10 mouse cellular contexts compared by ENCODE assay signal in the genomic region with DNA sequence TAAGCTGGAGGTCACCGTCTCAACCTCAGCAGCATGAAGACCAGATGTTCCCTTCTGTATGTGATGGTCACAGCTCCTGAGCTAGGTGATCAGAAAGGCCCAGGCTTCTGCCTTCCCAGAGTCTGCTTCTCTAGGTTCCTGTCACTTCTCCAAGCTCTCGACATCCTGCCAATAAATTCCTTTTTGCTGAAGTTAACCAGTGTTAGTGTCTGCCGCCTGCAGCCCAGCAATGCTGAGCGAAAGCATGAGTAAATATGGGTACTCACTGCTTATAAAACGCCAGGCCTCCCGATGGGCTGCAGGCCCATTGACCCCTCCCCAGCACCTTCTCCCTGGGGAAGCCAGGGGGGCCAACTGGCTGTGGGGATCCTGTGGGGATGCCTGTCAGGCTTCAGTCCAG.
A peak's percentile ranks its signal among the peaks of the same experiment; 100 is the strongest.
DNase-seq lines count a peak whose midpoint lies in the region; ATAC-seq lines count a peak whose summit lies in the region.
"Had no signal": no experiment of that assay in that cellular context is flagged by ENCODE, and none has a peak within 500 bp of the region (broad histone marks: within the 10 kb centered on the region; RNA-seq: fewer than 3 reads in every experiment).

No protein-coding gene starts in this region.

- peaks cover 23% of the 10 kb centered on the region for H3K27me3 ChIP-seq in forebrain, embryonic 10.5 days (ENCODE audit: poor library complexity, severe bottlenecking)
- no peaks in the 10 kb centered on the region for H3K27me3 ChIP-seq in forebrain, embryonic 11.5 days (ENCODE audit: control insufficient read depth, insufficient read depth, low read length)
- H3K27me3 ChIP-seq: liver, embryonic 13.5 days had no signal

- H3K4me1 ChIP-seq in forebrain, embryonic 10.5 days = peaks cover 86% of the 10 kb centered on the region
- peaks cover 6% of the 10 kb centered on the region; the same call in 1 of the 2 replicates for H3K4me1 ChIP-seq in forebrain, embryonic 11.5 days (replicated peaks; ENCODE audit: control insufficient read depth, insufficient read depth, low read length)

- no peaks in the 10 kb centered on the region for H3K9me3 ChIP-seq in forebrain, embryonic 10.5 days
- no peaks in the 10 kb centered on the region for H3K9me3 ChIP-seq in forebrain, embryonic 11.5 days (ENCODE audit: control insufficient read depth, low read length)
- H3K9me3 ChIP-seq: liver, embryonic 13.5 days had no signal

- H3K4me2 ChIP-seq in forebrain, embryonic 11.5 days (ENCODE audit: low read depth, low read length, severe bottlenecking) = no peak overlapping the region
- H3K4me2 ChIP-seq: liver, embryonic 13.5 days had no signal

- no peaks in the 10 kb centered on the region for H3K36me3 ChIP-seq in forebrain, embryonic 10.5 days (replicated peaks)
- H3K36me3 ChIP-seq in forebrain, embryonic 11.5 days (ENCODE audit: control insufficient read depth, insufficient read depth, low read length) = no peaks in the 10 kb centered on the region
- H3K36me3 ChIP-seq: liver, embryonic 13.5 days had no signal

- no peak overlapping the region for H3K9ac ChIP-seq in forebrain, embryonic 11.5 days (ENCODE audit: low read length)
- H3K9ac ChIP-seq: liver, embryonic 13.5 days had no signal

- peak overlapping the region; percentile 70 for H3K27ac ChIP-seq in forebrain, embryonic 10.5 days
- no peak overlapping the region for H3K27ac ChIP-seq in forebrain, embryonic 11.5 days (ENCODE audit: low read depth, low read length)
- H3K27ac ChIP-seq: liver, embryonic 13.5 days had no signal

- no peak for DNase-seq in forebrain, embryonic 10.5 days (ENCODE audit: extremely low spot score, low spot score)
- no peak for DNase-seq in forebrain, embryonic 11.5 days (ENCODE audit: low spot score)
- DNase-seq in urinary bladder, postnatal 14 days (ENCODE audit: low spot score) = peak; percentile 41
- DNase-seq in urinary bladder, postnatal 36 days (ENCODE audit: low spot score in 2 of 2) = no peak
- DNase-seq in heart, postnatal 14 days = peak; percentile 29 to 66
- DNase-seq in spleen, postnatal 36 days (ENCODE audit: low spot score in 2 of 2) = no peak
- no peak for DNase-seq in ovary, postnatal 10 days (ENCODE audit: low spot score)
- no peak for DNase-seq in frontal cortex, postnatal 10 days (ENCODE audit: low spot score in 2 of 2)
- DNase-seq: adrenal gland, adult 2 months; liver, embryonic 13.5 days had no signal

- ATAC-seq in forebrain, embryonic 11.5 days (replicated peaks; ENCODE audit: low FRiP score) = no peak

- intact Hi-C loops in heart, postnatal 14 days (cut with DNase I) = no loop called here

- 74% methylated on average over 6 of the region's 6 CpGs for WGBS in forebrain, embryonic 10.5 days
- 69% methylated on average over 6 of the region's 6 CpGs for WGBS in forebrain, embryonic 11.5 days

- H3K4me3 ChIP-seq in forebrain, embryonic 10.5 days = no peak overlapping the region
- H3K4me3 ChIP-seq in forebrain, embryonic 11.5 days (ENCODE audit: low read depth, low read length) = no peak overlapping the region
- H3K4me3 ChIP-seq: liver, embryonic 13.5 days had no signal

Comparison
In these comparisons a context has a peak if more than half of its experiments do, and no peak if none do; other contexts are left out.
1. DNase-seq: peak in urinary bladder, postnatal 14 days (single experiment) and heart, postnatal 14 days (2 of 2); none in forebrain, embryonic 10.5 days (single experiment), forebrain, embryonic 11.5 days (single experiment), urinary bladder, postnatal 36 days (0 of 2), spleen, postnatal 36 days (0 of 2), ovary, postnatal 10 days (single experiment) and frontal cortex, postnatal 10 days (0 of 2).